14 mouse cellular contexts compared by ENCODE assay signal in genomic region chr2:66580026-66580808, GRCm38 (mm10). TPM values are rescaled to one million over a fixed set of nuclear protein-coding genes. Genes with fewer than 3 reads are reported as not detected.
DNase-seq lines count a peak whose midpoint lies in the region; ATAC-seq lines count a peak whose summit lies in the region.
"Had no signal": no experiment of that assay in that cellular context is flagged by ENCODE, and none has a peak within 500 bp of the region (broad histone marks: within the 10 kb centered on the region; RNA-seq: fewer than 3 reads in every experiment).

No protein-coding gene starts in this region.

- H3K9me3 ChIP-seq in hindbrain, embryonic 12.5 days (replicated peaks) = no peaks in the 10 kb centered on the region
- H3K9me3 ChIP-seq in midbrain, embryonic 16.5 days (replicated peaks; ENCODE audit: control insufficient read depth, low read length, poor library complexity, severe bottlenecking) = no peaks in the 10 kb centered on the region
- no peaks in the 10 kb centered on the region for H3K9me3 ChIP-seq in heart, embryonic 10.5 days

- H3K4me2 ChIP-seq in hindbrain, embryonic 12.5 days (replicated peaks) = no peak overlapping the region
- H3K4me2 ChIP-seq in midbrain, embryonic 16.5 days (ENCODE audit: low read length) = no peak overlapping the region

- H3K36me3 ChIP-seq in hindbrain, embryonic 12.5 days = no peaks in the 10 kb centered on the region
- no peaks in the 10 kb centered on the region for H3K36me3 ChIP-seq in midbrain, embryonic 16.5 days (ENCODE audit: control insufficient read depth, insufficient read depth, low read length)
- no peaks in the 10 kb centered on the region for H3K36me3 ChIP-seq in heart, embryonic 10.5 days

- H3K4me3 ChIP-seq in hindbrain, embryonic 12.5 days = no peak overlapping the region
- no peak overlapping the region for H3K4me3 ChIP-seq in midbrain, embryonic 16.5 days (ENCODE audit: low read depth, low read length)
- no peak overlapping the region for H3K4me3 ChIP-seq in heart, embryonic 10.5 days

- peak; percentile 93 for ATAC-seq in hindbrain, embryonic 12.5 days (ENCODE audit: low FRiP score)
- ATAC-seq in midbrain, embryonic 16.5 days = peak; percentile 98
- ATAC-seq: intestine, embryonic 16.5 days had no signal

- H3K4me1 ChIP-seq in hindbrain, embryonic 12.5 days = peaks cover 2% of the 10 kb centered on the region; the same call in 1 of the 2 replicates
- H3K4me1 ChIP-seq in midbrain, embryonic 16.5 days (ENCODE audit: control insufficient read depth, insufficient read depth, low read length) = peaks cover 4% of the 10 kb centered on the region
- H3K4me1 ChIP-seq in heart, embryonic 10.5 days = no peaks in the 10 kb centered on the region

- H3K9ac ChIP-seq in hindbrain, embryonic 12.5 days = no peak overlapping the region
- no peak overlapping the region for H3K9ac ChIP-seq in midbrain, embryonic 16.5 days (ENCODE audit: low read depth, low read length)
- H3K9ac ChIP-seq: liver, embryonic 14.5 days had no signal

- H3K27me3 ChIP-seq in hindbrain, embryonic 12.5 days = no peaks in the 10 kb centered on the region
- no peaks in the 10 kb centered on the region for H3K27me3 ChIP-seq in midbrain, embryonic 16.5 days (ENCODE audit: control insufficient read depth, insufficient read depth, low read depth, low read length)
- no peaks in the 10 kb centered on the region for H3K27me3 ChIP-seq in heart, embryonic 10.5 days (ENCODE audit: insufficient read depth, poor library complexity, severe bottlenecking)

- no peak overlapping the region; the same call in 1 of the 2 replicates for H3K27ac ChIP-seq in hindbrain, embryonic 12.5 days
- H3K27ac ChIP-seq in midbrain, embryonic 16.5 days (ENCODE audit: low read length) = no peak overlapping the region; the same call in 1 of the 2 replicates
- no peak overlapping the region for H3K27ac ChIP-seq in heart, embryonic 10.5 days
- H3K27ac ChIP-seq: liver, embryonic 14.5 days had no signal

- WGBS in hindbrain, embryonic 12.5 days = 68% methylated on average over 5 of the region's 5 CpGs
- WGBS in midbrain, embryonic 16.5 days = 55% methylated on average over 5 of the region's 5 CpGs
- WGBS in heart, embryonic 10.5 days = 69% methylated on average over 5 of the region's 5 CpGs

- peak; percentile 7 for DNase-seq in R1 (ENCODE audit: low read depth, low spot score)
- peak; percentile 26 for DNase-seq in brain, embryonic 18.5 days (ENCODE audit: low read depth, low spot score)
- DNase-seq in ovary, postnatal 14 days (ENCODE audit: low spot score) = no peak
- no peak for DNase-seq in heart, embryonic 10.5 days (ENCODE audit: low spot score)
- no peak for DNase-seq in urinary bladder, postnatal 10 days (ENCODE audit: low spot score)
- DNase-seq: adrenal gland, postnatal 10 days; cerebellum, adult 11-12 months; heart, postnatal 10 days; kidney, postnatal 4 days; right cerebral cortex, adult 18-20 months had no signal

RNA-seq across cellular contexts. Expression of gene Scn9a, which starts 54.5 kb away (rescaled TPM):
- 7.3 TPM in 2 replicates for polyA plus RNA-seq in hindbrain, embryonic 12.5 days (2016; fragmentation: Nextera tagmentation; extraction: Ambion mirVana)
- polyA plus RNA-seq in midbrain, embryonic 16.5 days (2015; fragmentation: Nextera tagmentation; extraction: Ambion mirVana) = 15.3 and 16.5 TPM in 2 replicates
- polyA plus RNA-seq in heart, embryonic 10.5 days (2016; fragmentation: Nextera tagmentation; extraction: Ambion mirVana) = 0.01 and 0.05 TPM in 2 replicates

Comparison
In these comparisons a context has a peak if more than half of its experiments do, and no peak if none do; other contexts are left out.
1. DNase-seq: peak in R1 (single experiment) and brain, embryonic 18.5 days (single experiment); none in ovary, postnatal 14 days (single experiment), heart, embryonic 10.5 days (single experiment) and urinary bladder, postnatal 10 days (single experiment).